Mouse (Mus musculus) hindbrain, embryonic 11.5 days (tissue): ENCODE measurements around the gene Mlec. TPM values are rescaled to one million over a fixed set of nuclear protein-coding genes. Genes with fewer than 3 reads are reported as not detected.
"Not testable (repeated sequence)": the region's sequence is repeated elsewhere in the genome, so short reads cannot be mapped to it uniquely, and the experiment has no call there.

Experiments
- ATAC-seq: fragments of 200-750 bp; cut with Nextera tagmentation; 2 replicates; pipeline ENCODE4 v1.8.0; 2017; ENCODE audit warnings: mild to moderate bottlenecking, moderate TSS enrichment, moderate library complexity; ENCODE audit not compliant: low FRiP score
- DNase-seq: peaks from one replicate; pipeline ENCODE4 v3.0.0-alpha.2; 2015; ENCODE audit warnings: low spot score
- H3K27ac ChIP-seq: fragments of 300-500 bp; sonication (generic); 2 replicates; pipeline ENCODE4 v1.5.1; 2014; ENCODE audit warnings: mild to moderate bottlenecking, low read depth, low read length
- H3K27me3 ChIP-seq: fragments of 300-500 bp; sonication (generic); 2 replicates; pipeline ENCODE4 v1.6.1; 2014; ENCODE audit warnings: mild to moderate bottlenecking, low read length, moderate library complexity, mixed read lengths; ENCODE audit not compliant: control insufficient read depth, insufficient read depth
- H3K36me3 ChIP-seq: fragments of 300-500 bp; sonication (generic); 2 replicates; pipeline ENCODE4 v1.6.1; 2014; ENCODE audit warnings: mild to moderate bottlenecking, low read length, moderate library complexity, mixed read lengths; ENCODE audit not compliant: control insufficient read depth, insufficient read depth
- H3K4me1 ChIP-seq: fragments of 300-500 bp; sonication (generic); replicated peaks from 2 replicates; pipeline ENCODE4 v1.6.1; 2014; ENCODE audit warnings: low read length, mixed read lengths; ENCODE audit not compliant: control insufficient read depth, insufficient read depth
- H3K4me2 ChIP-seq: fragments of 300-500 bp; sonication (generic); replicated peaks from 2 replicates; pipeline ENCODE4 v1.6.1; 2014; ENCODE audit warnings: mild to moderate bottlenecking, low read depth, low read length
- H3K4me3 ChIP-seq: fragments of 300-500 bp; sonication (generic); 2 replicates; pipeline ENCODE4 v1.5.1; 2014; ENCODE audit warnings: low read depth, low read length
- H3K9ac ChIP-seq: fragments of 300-500 bp; sonication (generic); 2 replicates; pipeline ENCODE4 v1.6.1; 2014; ENCODE audit warnings: low read depth, low read length
- H3K9me3 ChIP-seq: fragments of 300-500 bp; sonication (generic); 2 replicates; pipeline ENCODE4 v1.6.1; 2016; ENCODE audit warnings: low read length; ENCODE audit not compliant: control insufficient read depth
- WGBS: fragments of 180-500 bp; shearing (Covaris S2); extraction: QIAGEN DNeasy Blood & Tissue Kit; methylation state at CpG from one replicate; pipeline ENCODE4 v1.1.7; 2014; 5-methylcytosine and 5-hydroxymethylcytosine counted together
- polyA plus RNA-seq: library from polyadenylated mRNA; unstranded; fragments of >200 nt; fragmentation: Nextera tagmentation; extraction: Ambion mirVana; gene quantifications from 2 replicates; pipeline ENCODE4 v1.2.1, GENCODE M21; 2014

The Mlec gene
- polyA plus RNA-seq, 1 experiment from 2014 or later = 44.1 TPM

DNA sequence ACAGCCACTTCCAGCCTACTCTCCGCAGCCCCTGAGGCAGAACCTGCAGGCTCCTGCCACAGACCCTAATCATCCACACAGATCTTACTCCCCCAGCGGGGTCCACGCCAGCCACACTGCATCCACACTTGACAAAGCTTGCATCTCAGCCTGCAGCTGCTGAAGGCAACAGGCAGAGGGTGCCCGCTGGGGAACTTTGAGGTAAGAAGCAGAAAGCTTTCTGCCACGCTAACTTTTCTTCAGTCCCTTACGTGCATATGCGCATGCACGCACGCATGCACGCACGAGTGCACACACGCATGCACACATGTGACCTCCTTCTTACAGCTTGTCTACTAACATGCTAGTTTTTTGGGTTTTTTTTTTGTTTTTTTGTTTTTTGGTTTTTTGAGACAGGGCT is 44.7 kb downstream of the Mlec start:
- no peak overlapping the region for H3K27ac ChIP-seq
- no peaks in the 10 kb centered on the region for H3K36me3 ChIP-seq

DNA sequence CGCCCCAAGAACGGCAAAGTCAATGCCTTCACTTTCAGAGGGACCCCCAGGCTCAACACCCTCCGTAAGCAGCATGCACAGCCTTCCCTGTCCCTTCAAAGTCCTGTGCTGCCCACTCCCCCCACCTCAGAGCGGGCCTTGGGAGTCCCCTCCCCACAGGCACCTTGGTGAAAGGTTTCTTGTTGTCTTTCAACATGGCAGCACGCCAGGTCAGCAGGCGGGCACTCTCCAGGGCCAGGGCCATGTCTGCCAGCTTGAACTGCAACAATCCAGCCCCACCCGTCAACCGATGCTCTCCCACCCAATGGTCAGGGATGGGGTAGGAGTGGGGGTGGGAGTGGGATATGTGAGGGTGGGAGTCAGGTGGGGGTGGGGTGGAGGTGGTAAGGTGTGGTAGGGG is 46.8 kb downstream of the Mlec start:
- H3K27me3 ChIP-seq = no peaks in the 10 kb centered on the region
- 90% methylated on average over 7 of the region's 8 CpGs for WGBS
- no peaks in the 10 kb centered on the region for H3K36me3 ChIP-seq
- no peak overlapping the region for H3K4me2 ChIP-seq
- no peak overlapping the region for H3K4me3 ChIP-seq
- H3K9me3 ChIP-seq = no peaks in the 10 kb centered on the region
- no peak overlapping the region for H3K27ac ChIP-seq
- ATAC-seq = no peak
- H3K9ac ChIP-seq = no peak overlapping the region
- peaks cover 8% of the 10 kb centered on the region; the same call in 1 of the 2 replicates for H3K4me1 ChIP-seq
- DNase-seq = no peak

More for the DNA sequence above, 44.7 kb downstream of the Mlec start:
- Histone ChIP-seq H3K4me1 (peaks cover 8% of the 10 kb centered on the region; the same call in 1 of the 2 replicates), H3K9me3 (no peaks in the 10 kb centered on the region), H3K9ac (no peak overlapping the region), H3K27me3 (no peaks in the 10 kb centered on the region), H3K4me3 (no peak overlapping the region), H3K4me2 (no peak overlapping the region)
- ATAC-seq (no peak), DNase-seq (no peak)
- 96% methylated on average over 12 of the region's 12 CpGs for WGBS

DNA sequence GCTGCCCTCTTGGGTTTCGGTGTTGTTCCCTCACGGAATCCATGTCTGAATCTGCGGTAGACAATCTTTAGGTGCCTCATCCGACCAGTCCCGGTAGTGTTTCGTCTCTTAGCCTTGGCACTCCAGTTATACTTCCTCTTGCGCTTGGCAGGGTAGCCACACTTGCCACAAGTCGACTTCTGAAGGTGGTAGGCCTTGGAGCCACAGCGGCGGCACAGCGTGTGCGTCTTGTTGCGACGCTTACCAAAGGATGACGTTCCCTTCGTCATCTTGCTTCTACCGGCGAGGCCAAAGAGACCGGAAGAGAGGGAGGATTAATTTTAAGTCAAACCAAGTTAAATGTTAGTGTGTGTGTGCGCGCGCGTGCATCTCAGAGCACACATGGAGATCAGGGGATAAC is 54.7 kb downstream of the Mlec start:
- H3K4me1 ChIP-seq, H3K27ac ChIP-seq, H3K4me3 ChIP-seq, H3K9ac ChIP-seq, H3K27me3 ChIP-seq, H3K4me2 ChIP-seq, H3K9me3 ChIP-seq, H3K36me3 ChIP-seq, ATAC-seq, DNase-seq: not testable (repeated sequence)
- WGBS = 96% methylated on average over 23 of the region's 23 CpGs

DNA sequence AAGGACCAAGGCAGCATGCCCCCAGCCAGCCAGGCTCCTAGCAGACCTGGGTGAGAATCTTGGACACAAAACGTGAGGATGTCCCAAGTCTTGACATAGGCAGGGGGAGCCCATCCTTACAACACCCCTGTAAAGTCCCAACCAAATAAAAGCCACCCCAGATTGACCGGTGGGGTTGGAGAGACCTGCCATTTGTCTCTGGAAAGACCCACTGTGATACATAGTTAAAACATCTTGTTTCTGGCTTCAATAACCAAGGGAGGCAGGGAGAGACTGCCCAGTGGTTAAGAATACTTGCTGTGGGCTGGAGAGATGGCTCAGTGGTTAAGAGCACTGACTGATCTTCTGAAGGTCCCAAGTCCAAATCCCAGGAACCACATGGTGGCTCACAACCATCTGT is 55.7 kb downstream of the Mlec start:
- Histone ChIP-seq H3K36me3 (no peaks in the 10 kb centered on the region), H3K27ac (no peak overlapping the region), H3K9ac (no peak overlapping the region), H3K27me3 (no peaks in the 10 kb centered on the region), H3K4me2 (no peak overlapping the region), H3K9me3 (no peaks in the 10 kb centered on the region), H3K4me1 (no peaks in the 10 kb centered on the region), H3K4me3 (no peak overlapping the region)
- ATAC-seq = no peak
- WGBS = 83% methylated on average over 2 of the region's 2 CpGs
- DNase-seq = no peak

DNA sequence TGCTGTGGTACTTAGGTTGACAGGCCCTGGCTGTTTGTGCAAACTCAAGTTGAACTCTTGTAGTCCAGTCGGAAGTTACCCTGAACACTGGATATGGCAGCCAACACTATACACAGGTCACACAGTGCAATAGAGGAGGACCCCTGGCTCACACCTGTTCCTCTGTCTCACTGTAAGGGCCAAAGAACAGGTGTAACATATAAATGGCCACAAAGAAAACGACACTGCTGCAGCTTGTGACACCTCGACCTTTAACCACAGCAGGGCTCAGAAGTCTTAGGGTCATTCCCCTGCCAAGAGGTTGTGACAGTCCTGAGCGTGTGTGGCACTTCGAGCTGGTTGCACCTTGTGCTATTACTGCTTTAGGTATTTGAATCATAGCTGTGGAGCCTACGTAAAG is 57.5 kb downstream of the Mlec start:
- no peak overlapping the region for H3K4me2 ChIP-seq
- 84% methylated on average over 6 of the region's 6 CpGs for WGBS
- no peak overlapping the region for H3K4me3 ChIP-seq
- H3K27me3 ChIP-seq = no peaks in the 10 kb centered on the region
- DNase-seq (no peak), ATAC-seq (no peak)
- peaks cover 8% of the 10 kb centered on the region for H3K36me3 ChIP-seq
- H3K9ac ChIP-seq = no peak overlapping the region
- no peaks in the 10 kb centered on the region for H3K4me1 ChIP-seq
- H3K9me3 ChIP-seq = no peaks in the 10 kb centered on the region
- H3K27ac ChIP-seq = no peak overlapping the region

DNA sequence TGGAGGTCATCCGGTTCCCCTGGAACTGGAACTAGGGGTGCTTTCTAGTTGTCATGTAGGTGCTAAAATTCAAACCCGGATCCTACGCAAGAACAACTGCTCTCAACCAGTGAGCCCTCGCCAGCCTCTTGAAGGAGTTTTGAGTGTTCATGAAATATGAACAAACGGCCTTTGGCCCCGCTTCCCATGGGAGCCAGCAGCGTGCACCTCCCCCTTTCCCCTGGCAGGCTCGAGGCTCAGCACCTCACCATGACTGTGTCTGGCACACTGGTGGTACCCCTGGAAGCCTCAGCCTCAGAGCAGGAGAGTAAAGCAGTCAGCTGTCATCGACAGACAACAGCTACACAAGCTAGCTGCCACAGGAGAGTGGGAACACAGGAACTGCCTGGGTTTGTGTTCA is 58.0 kb downstream of the Mlec start:
- ATAC-seq = no peak
- H3K36me3 ChIP-seq = peaks cover 12% of the 10 kb centered on the region

DNA sequence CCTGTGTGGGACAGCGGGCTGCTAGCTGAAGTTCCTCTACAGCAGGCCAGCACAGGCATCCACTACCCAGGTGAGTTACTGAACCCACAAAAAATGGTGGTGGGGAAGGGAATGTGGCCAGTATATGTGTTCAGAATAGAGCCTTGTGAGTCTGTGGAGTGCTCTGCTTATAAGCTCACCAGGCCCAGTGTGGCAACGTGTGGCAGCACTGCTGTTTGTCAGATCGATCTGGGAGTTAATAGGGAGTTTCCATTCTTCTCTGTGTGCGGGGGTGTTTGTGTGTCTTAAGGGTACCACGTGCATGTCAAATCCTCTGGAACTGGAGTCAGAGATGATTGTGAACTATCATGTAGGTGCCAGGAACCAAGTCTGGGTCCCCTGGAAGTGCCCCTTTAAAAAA is 58.4 kb downstream of the Mlec start:
- DNase-seq (no peak), ATAC-seq (no peak)
- Histone ChIP-seq H3K36me3 (peaks cover 13% of the 10 kb centered on the region), H3K27me3 (no peaks in the 10 kb centered on the region), H3K9ac (no peak overlapping the region), H3K9me3 (no peaks in the 10 kb centered on the region), H3K4me2 (no peak overlapping the region), H3K27ac (no peak overlapping the region), H3K4me1 (no peaks in the 10 kb centered on the region), H3K4me3 (no peak overlapping the region)
- 90% methylated on average over 5 of the region's 5 CpGs for WGBS

More for the DNA sequence above, 58.0 kb downstream of the Mlec start:
- H3K27me3 ChIP-seq = no peaks in the 10 kb centered on the region
- no peak overlapping the region for H3K27ac ChIP-seq
- no peak overlapping the region for H3K9ac ChIP-seq
- H3K4me1 ChIP-seq = no peaks in the 10 kb centered on the region
- no peak overlapping the region for H3K4me2 ChIP-seq
- H3K9me3 ChIP-seq = no peaks in the 10 kb centered on the region
- WGBS = 89% methylated on average over 9 of the region's 9 CpGs
- no peak overlapping the region for H3K4me3 ChIP-seq
- no peak for DNase-seq

DNA sequence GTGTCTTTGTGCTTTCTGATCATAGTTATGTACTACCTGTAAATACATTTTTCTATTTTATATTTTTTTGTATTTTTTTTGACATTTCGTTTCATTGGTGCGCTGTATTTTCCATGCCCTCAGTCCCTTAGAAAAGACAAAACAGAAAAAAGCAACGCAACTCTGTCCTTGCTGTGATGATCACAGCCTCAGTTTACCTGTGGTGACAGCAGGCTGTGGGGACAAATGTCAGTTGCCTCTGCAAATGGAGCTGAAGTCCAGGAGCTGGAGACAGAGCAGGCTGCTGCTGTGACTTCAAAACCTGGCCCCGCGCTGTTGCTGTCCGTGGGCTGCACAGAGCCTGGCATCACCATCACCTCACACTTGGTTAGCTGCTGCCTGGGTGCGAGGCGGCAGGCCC is 59.8 kb downstream of the Mlec start, which contains the start of gene Gm10401:
Gene Gm10401, minus strand, starts transcription at position 101 of the 400 bp plus-strand sequence.
- ATAC-seq (no peak), DNase-seq (no peak)
- Histone ChIP-seq H3K9me3 (no peaks in the 10 kb centered on the region), H3K9ac (no peak within 1 kb of the TSS), H3K4me3 (no peak within 1 kb of the TSS), H3K4me2 (no peak within 1 kb of the TSS), H3K36me3 (peaks cover 13% of the 10 kb centered on the region), H3K27me3 (no peaks in the 10 kb centered on the region), H3K27ac (no peak within 1 kb of the TSS), H3K4me1 (no peaks in the 10 kb centered on the region)
- WGBS = 94% methylated on average over 8 of the region's 8 CpGs
